Mouse (Mus musculus) embryonic facial prominence, embryonic 10.5 days (tissue): ENCODE measurements at regions not wholly inside any gene's neighbourhood (a gene's known extent, or its start where the extent isn't known, plus 50 kb on each side); places are given as distances from the start of the nearest gene placed in this dataset.

Source experiments
- DNase-seq: peaks from one replicate; pipeline ENCODE4 v3.0.0-alpha.2; 2017; ENCODE audit warnings: low spot score
- H3K27ac ChIP-seq: fragments of 300-500 bp; sonication (generic); replicated peaks from 2 replicates; pipeline ENCODE4 v1.5.1; 2016; ENCODE audit warnings: mild to moderate bottlenecking
- H3K27me3 ChIP-seq: fragments of 300-500 bp; sonication (generic); replicated peaks from 2 replicates; pipeline ENCODE4 v1.6.1; 2016; ENCODE audit warnings: low read depth, mild to moderate bottlenecking; ENCODE audit not compliant: poor library complexity, severe bottlenecking
- H3K36me3 ChIP-seq: fragments of 300-500 bp; sonication (generic); replicated peaks from 2 replicates; pipeline ENCODE4 v1.6.1; 2016; ENCODE audit warnings: mild to moderate bottlenecking, moderate library complexity
- H3K4me1 ChIP-seq: fragments of 300-500 bp; sonication (generic); 2 replicates; pipeline ENCODE4 v1.6.1; 2016
- H3K4me3 ChIP-seq: fragments of 300-500 bp; sonication (generic); 2 replicates; pipeline ENCODE4 v1.5.1; 2016; ENCODE audit warnings: mild to moderate bottlenecking, moderate library complexity
- H3K9me3 ChIP-seq: fragments of 300-500 bp; sonication (generic); 2 replicates; pipeline ENCODE4 v1.6.1; 2016; ENCODE audit warnings: mild to moderate bottlenecking
- WGBS: fragments of 180-500 bp; shearing (Covaris S2); methylation state at CpG from one replicate; pipeline ENCODE4 v1.1.7; 2016; 5-methylcytosine and 5-hydroxymethylcytosine counted together

DNA sequence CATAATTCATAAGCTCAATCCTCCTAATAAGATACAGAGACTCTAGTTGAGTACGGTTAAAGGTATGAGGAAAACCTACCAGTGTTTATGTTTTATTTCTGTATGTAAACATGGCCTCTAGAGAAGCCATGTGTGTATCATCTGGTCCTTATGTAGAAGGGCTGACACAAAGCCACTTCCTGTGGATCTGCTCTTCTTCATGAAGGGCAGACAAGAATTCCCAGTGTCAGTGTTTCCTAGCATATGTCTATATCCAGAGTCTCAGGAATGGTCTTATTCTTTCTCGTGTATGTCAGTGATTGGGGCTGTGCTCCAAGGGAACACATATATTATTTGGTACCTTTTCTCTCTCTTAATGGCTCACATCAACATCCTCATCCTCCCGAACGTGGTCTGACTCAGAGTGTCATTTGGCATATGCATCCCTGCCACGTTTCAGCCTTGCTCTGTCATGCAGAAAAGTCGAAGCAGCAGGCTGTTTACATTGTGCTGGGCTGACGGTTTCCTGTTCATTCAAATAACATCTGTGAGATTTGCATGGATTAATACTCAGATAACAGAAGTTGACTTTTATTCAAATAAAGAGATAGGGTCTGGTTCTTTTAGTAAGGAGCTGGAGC lies 59.3 kb upstream of the Cwc22 start:
- Histone ChIP-seq H3K36me3 (no peaks in the 10 kb centered on the region), H3K9me3 (no peaks in the 10 kb centered on the region), H3K27me3 (no peaks in the 10 kb centered on the region), H3K27ac (no peak overlapping the region), H3K4me1 (peaks cover 5% of the 10 kb centered on the region; the same call in 1 of the 2 replicates), H3K4me3 (no peak overlapping the region)
- 65% methylated on average over 7 of the region's 7 CpGs for WGBS
- DNase-seq = no peak

DNA sequence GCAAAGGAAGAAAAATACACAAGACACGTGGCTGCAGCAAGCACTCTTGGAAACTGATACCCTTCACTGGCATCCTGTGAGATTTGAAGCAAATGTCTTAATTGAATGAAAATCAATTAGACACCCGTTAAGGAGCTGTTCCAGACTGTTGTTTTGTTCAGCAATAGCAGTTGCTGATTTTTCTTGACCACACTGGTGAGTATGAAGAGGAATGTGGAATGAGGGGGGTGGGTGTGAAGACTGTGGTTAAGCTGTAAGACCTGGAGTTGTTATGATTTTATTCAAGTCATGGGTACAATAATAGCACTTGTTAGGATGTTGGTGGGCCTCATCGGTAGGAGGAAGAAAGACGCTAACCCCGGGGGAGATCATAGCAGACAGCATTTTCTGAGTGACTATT lies 58.3 kb upstream of the Cwc22 start:
- 58% methylated on average over 5 of the region's 5 CpGs for WGBS

More for the DNA sequence above, 58.3 kb upstream of the Cwc22 start:
- no peaks in the 10 kb centered on the region for H3K36me3 ChIP-seq
- no peaks in the 10 kb centered on the region for H3K27me3 ChIP-seq
- no peak overlapping the region for H3K4me3 ChIP-seq
- no peak for DNase-seq
- H3K9me3 ChIP-seq = no peaks in the 10 kb centered on the region
- H3K27ac ChIP-seq = no peak overlapping the region
- H3K4me1 ChIP-seq = peaks cover 5% of the 10 kb centered on the region; the same call in 1 of the 2 replicates
